Mouse (Mus musculus) limb, embryonic 14.5 days (tissue): ENCODE measurements at regions not wholly inside any gene's neighbourhood (a gene's known extent, or its start where the extent isn't known, plus 50 kb on each side); places are given as distances from the start of the nearest gene placed in this dataset.

ENCODE experiments used
- ATAC-seq: fragments of 200-750 bp; cut with Nextera tagmentation; 2 replicates; pipeline ENCODE4 v1.8.0; 2017; ENCODE audit warnings: low read depth, moderate number of reproducible peaks, moderate TSS enrichment; ENCODE audit not compliant: low FRiP score
- DNase-seq: peaks from one replicate; pipeline ENCODE4 v3.0.0-alpha.2; 2015; ENCODE audit warnings: low spot score
- H3K27ac ChIP-seq: fragments of 300-500 bp; sonication (generic); replicated peaks from 2 replicates; pipeline ENCODE4 v1.5.1; 2014; ENCODE audit warnings: low read depth, mild to moderate bottlenecking, low read length, moderate library complexity, mixed read lengths
- H3K27me3 ChIP-seq: fragments of 300-500 bp; sonication (generic); 2 replicates; pipeline ENCODE4 v1.6.1; 2014; ENCODE audit warnings: low read length, mixed read lengths; ENCODE audit not compliant: control insufficient read depth, insufficient read depth
- H3K36me3 ChIP-seq: fragments of 300-500 bp; sonication (generic); 2 replicates; pipeline ENCODE4 v1.6.1; 2014; ENCODE audit warnings: mild to moderate bottlenecking, low read length, moderate library complexity, mixed read lengths; ENCODE audit not compliant: control insufficient read depth, insufficient read depth
- H3K4me1 ChIP-seq: fragments of 300-500 bp; sonication (generic); 2 replicates; pipeline ENCODE4 v1.6.1; 2014; ENCODE audit warnings: antibody characterized with exemption, low read length, mixed read lengths; ENCODE audit not compliant: control insufficient read depth, insufficient read depth
- H3K4me2 ChIP-seq: fragments of 300-500 bp; sonication (generic); replicated peaks from 2 replicates; pipeline ENCODE4 v1.6.1; 2014; ENCODE audit warnings: low read depth, mild to moderate bottlenecking, low read length, moderate library complexity; ENCODE audit not compliant: severe bottlenecking
- H3K4me3 ChIP-seq: fragments of 300-500 bp; sonication (generic); replicated peaks from 2 replicates; pipeline ENCODE4 v1.5.1; 2014; ENCODE audit warnings: low read length
- H3K9ac ChIP-seq: fragments of 300-500 bp; sonication (generic); 2 replicates; pipeline ENCODE4 v1.6.1; 2014; ENCODE audit warnings: mild to moderate bottlenecking, low read depth, low read length, moderate library complexity; ENCODE audit not compliant: severe bottlenecking
- H3K9me3 ChIP-seq: fragments of 300-500 bp; sonication (generic); 2 replicates; pipeline ENCODE4 v1.6.1; 2016; ENCODE audit warnings: low read length; ENCODE audit not compliant: control insufficient read depth
- POLR2A ChIP-seq: fragments of 200-500 bp; IDR thresholded peaks from 2 replicates; pipeline ENCODE4 v1.8.0; 2012; ENCODE audit warnings: inconsistent platforms, mild to moderate bottlenecking, moderate library complexity, borderline replicate concordance; ENCODE audit not compliant: insufficient read depth, insufficient read length; ENCODE audit errors: extremely low read depth
- WGBS: fragments of 180-500 bp; shearing (Covaris S2); extraction: QIAGEN DNeasy Blood & Tissue Kit; methylation state at CpG from one replicate; pipeline ENCODE4 v1.1.7; 2014; 5-methylcytosine and 5-hydroxymethylcytosine counted together

GRCm38 (mm10) chr13:84804241-84804980 lies 384.8 kb upstream of the Ccnh start:
- no peaks in the 10 kb centered on the region for H3K36me3 ChIP-seq
- DNase-seq (no peak), ATAC-seq (no peak)
- H3K27me3 ChIP-seq, result no peaks in the 10 kb centered on the region
- H3K9ac ChIP-seq, result no peak overlapping the region
- H3K27ac ChIP-seq, result no peak overlapping the region
- H3K9me3 ChIP-seq, result no peaks in the 10 kb centered on the region
- H3K4me1 ChIP-seq, result no peaks in the 10 kb centered on the region
- H3K4me3 ChIP-seq, result no peak overlapping the region
- no peak for TF ChIP-seq POLR2A
- no peak overlapping the region for H3K4me2 ChIP-seq
- 71% methylated on average over 3 of the region's 3 CpGs for WGBS

GRCm38 (mm10) chr13:84805190-84805589 lies 384.0 kb upstream of the Ccnh start:
- Histone ChIP-seq H3K36me3 (no peaks in the 10 kb centered on the region), H3K4me2 (no peak overlapping the region), H3K27ac (no peak overlapping the region), H3K9me3 (no peaks in the 10 kb centered on the region), H3K9ac (no peak overlapping the region), H3K4me3 (no peak overlapping the region), H3K27me3 (no peaks in the 10 kb centered on the region), H3K4me1 (no peaks in the 10 kb centered on the region)
- WGBS, result 77% methylated on average over 4 of the region's 4 CpGs
- ATAC-seq, result no peak
- DNase-seq, result no peak
- TF ChIP-seq POLR2A, result no peak

- Histone ChIP-seq H3K4me1 (no peaks in the 10 kb centered on the region), H3K27me3 (no peaks in the 10 kb centered on the region), H3K9ac (no peak overlapping the region), H3K4me3 (no peak overlapping the region), H3K27ac (no peak overlapping the region), H3K9me3 (no peaks in the 10 kb centered on the region), H3K4me2 (no peak overlapping the region), H3K36me3 (no peaks in the 10 kb centered on the region)
- DNase-seq (no peak), ATAC-seq (no peak)
- 93% methylated on average over 3 of the region's 3 CpGs for WGBS
- TF ChIP-seq POLR2A, result no peak
Observed at GRCm38 (mm10) chr13:84809605-84810004, 379.6 kb upstream of the Ccnh start.
